Mouse (Mus musculus) small intestine, adult 2 months (tissue): ENCODE results near the gene Rfng. TPM values are rescaled to one million over a fixed set of nuclear protein-coding genes. Genes with fewer than 3 reads are reported as not detected.

ENCODE experiments used
- H3K27ac ChIP-seq: fragments of 200-500 bp; 2 replicates; pipeline ENCODE4 v1.5.1; 2012; ENCODE audit warnings: low read depth, low read length, control low read depth, inconsistent platforms; ENCODE audit not compliant: insufficient read depth
- H3K27me3 ChIP-seq: fragments of 200-500 bp; 2 replicates; pipeline ENCODE4 v1.6.1; 2012; ENCODE audit warnings: mild to moderate bottlenecking, moderate library complexity, low read length, inconsistent platforms; ENCODE audit not compliant: control insufficient read depth, insufficient read depth
- H3K36me3 ChIP-seq: fragments of 200-500 bp; 2 replicates; pipeline ENCODE4 v1.6.1; 2012; ENCODE audit warnings: mild to moderate bottlenecking, low read length, control low read depth, inconsistent platforms; ENCODE audit not compliant: control insufficient read depth, insufficient read depth
- H3K4me1 ChIP-seq: fragments of 200-500 bp; 2 replicates; pipeline ENCODE4 v1.6.1; 2012; ENCODE audit warnings: low read length, inconsistent platforms, mixed read lengths; ENCODE audit not compliant: control insufficient read depth, insufficient read depth, insufficient read length
- H3K4me3 ChIP-seq: fragments of 200-500 bp; 2 replicates; pipeline ENCODE4 v1.5.1; 2012; ENCODE audit warnings: low read depth, mild to moderate bottlenecking, control low read depth, inconsistent platforms, low read length, moderate library complexity
- CTCF ChIP-seq: fragments of 200-500 bp; IDR thresholded peaks from 2 replicates; pipeline ENCODE4 v1.5.1; 2012; ENCODE audit warnings: low read depth, mild to moderate bottlenecking, control low read depth, inconsistent platforms, low read length, moderate library complexity, mixed read lengths; ENCODE audit not compliant: insufficient replicate concordance, insufficient read length; ENCODE audit errors: extremely low read depth
- POLR2A ChIP-seq: fragments of 200-500 bp; IDR thresholded peaks from 2 replicates; pipeline ENCODE4 v1.6.1; 2012; ENCODE audit warnings: low read depth, mild to moderate bottlenecking, control low read depth, inconsistent platforms, low read length, moderate library complexity
- WGBS: fragments of 180-500 bp; shearing (Covaris S2); methylation state at CpG from one replicate; pipeline ENCODE4 v1.1.7; 2018; 5-methylcytosine and 5-hydroxymethylcytosine counted together
- polyA plus RNA-seq: library from polyadenylated mRNA; depleted of rRNA; stranded (reverse); fragments of >200 nt; gene quantifications from 2 replicates; pipeline ENCODE4 v1.2.3, GENCODE M21; 2012

The Rfng gene
- polyA plus RNA-seq, 1 experiment = 90.5 TPM

GRCm38 (mm10) chr11:120826016-120826953 lies 42.3 kb upstream of the Rfng start:
- TF ChIP-seq POLR2A (no peak), CTCF (no peak)
- peaks cover 14% of the 10 kb centered on the region for H3K4me1 ChIP-seq
- H3K4me3 ChIP-seq = no peak overlapping the region
- WGBS = 93% methylated on average over 8 of the region's 8 CpGs
- no peaks in the 10 kb centered on the region for H3K36me3 ChIP-seq
- no peaks in the 10 kb centered on the region for H3K27me3 ChIP-seq
- H3K27ac ChIP-seq = no peak overlapping the region

GRCm38 (mm10) chr11:120825289-120825863 lies 41.4 kb upstream of the Rfng start:
- Histone ChIP-seq H3K27ac (no peak overlapping the region), H3K27me3 (no peaks in the 10 kb centered on the region), H3K4me3 (no peak overlapping the region), H3K4me1 (peaks cover 14% of the 10 kb centered on the region), H3K36me3 (peaks cover 4% of the 10 kb centered on the region; the same call in 1 of the 2 replicates)
- no peak for TF ChIP-seq POLR2A
- TF ChIP-seq CTCF = no peak
- WGBS = 72% methylated on average over 4 of the region's 4 CpGs

- no peaks in the 10 kb centered on the region for H3K27me3 ChIP-seq
- H3K27ac ChIP-seq = peak overlapping the region; percentile 68
- peak overlapping the region; percentile 84 for H3K4me3 ChIP-seq
- H3K36me3 ChIP-seq = peaks cover 8% of the 10 kb centered on the region
- 2% methylated on average over 21 of the region's 21 CpGs for WGBS
- TF ChIP-seq POLR2A (no peak), CTCF (no peak)
- H3K4me1 ChIP-seq = peaks cover 14% of the 10 kb centered on the region
These were observed 40.8 kb upstream of the Rfng start for GRCm38 (mm10) chr11:120824787-120825288.

GRCm38 (mm10) chr11:120823956-120824786 lies 40.2 kb upstream of the Rfng start, which contains the start of gene Fasn:
Gene Fasn (minus strand): TSS chr11:120824547.
- TF ChIP-seq CTCF (0 out of 2 replicates have a peak, but pooled peaks have one; percentile 3), POLR2A (peak; percentile 99)
- H3K4me3 ChIP-seq = peak within 1 kb of the TSS; percentile 84
- WGBS = under 1% methylated on average over 105 of the region's 109 CpGs
- H3K4me1 ChIP-seq = peaks cover 14% of the 10 kb centered on the region
- H3K27me3 ChIP-seq = no peaks in the 10 kb centered on the region
- H3K27ac ChIP-seq = peak within 1 kb of the TSS; percentile 68
- peaks cover 14% of the 10 kb centered on the region for H3K36me3 ChIP-seq

- H3K4me1 ChIP-seq = peaks cover 14% of the 10 kb centered on the region
- TF ChIP-seq POLR2A (no peak), CTCF (no peak)
- H3K4me3 ChIP-seq = peak overlapping the region; percentile 84
- H3K27me3 ChIP-seq = no peaks in the 10 kb centered on the region
- peaks cover 20% of the 10 kb centered on the region for H3K36me3 ChIP-seq
- H3K27ac ChIP-seq = peak overlapping the region; percentile 59
- WGBS = under 1% methylated on average over 40 of the region's 40 CpGs
These were observed 39.5 kb upstream of the Rfng start for GRCm38 (mm10) chr11:120823551-120823947.

- H3K4me3 ChIP-seq = peak overlapping the region; percentile 84
- H3K27me3 ChIP-seq = no peaks in the 10 kb centered on the region
- H3K27ac ChIP-seq = peak overlapping the region; percentile 59; the same call in 1 of the 2 replicates
- TF ChIP-seq POLR2A = no peak
- under 1% methylated on average over 14 of the region's 14 CpGs for WGBS
- H3K4me1 ChIP-seq = peaks cover 14% of the 10 kb centered on the region
- peaks cover 25% of the 10 kb centered on the region for H3K36me3 ChIP-seq
These were observed 39.0 kb upstream of the Rfng start for GRCm38 (mm10) chr11:120822831-120823550.
